Mouse (Mus musculus): ENCODE data around the gene Pld3. TPM values are rescaled to one million over a fixed set of nuclear protein-coding genes. Genes with fewer than 3 reads are reported as not detected.

Gene Pld3
- total RNA-seq (2021) = 100 to 1,000 TPM; 132 to 133 TPM
- long read RNA-seq, experiment 1, transcript Pld3-201 (14 exons, 2,282 nt) = major isoform, 43 of 195 reads
- long read RNA-seq, experiment 1, partial matches to known transcripts = 132 of 195 reads
- long read RNA-seq, experiment 1, other reads (novel, unspliced or antisense) = 20 of 195 reads
- long read RNA-seq, experiment 2, transcript Pld3-201 (14 exons, 2,282 nt) = major isoform, 48 of 209 reads
- long read RNA-seq, experiment 2, partial matches to known transcripts = 133 of 209 reads
- long read RNA-seq, experiment 2, other reads (novel, unspliced or antisense) = 27 of 209 reads

DNA sequence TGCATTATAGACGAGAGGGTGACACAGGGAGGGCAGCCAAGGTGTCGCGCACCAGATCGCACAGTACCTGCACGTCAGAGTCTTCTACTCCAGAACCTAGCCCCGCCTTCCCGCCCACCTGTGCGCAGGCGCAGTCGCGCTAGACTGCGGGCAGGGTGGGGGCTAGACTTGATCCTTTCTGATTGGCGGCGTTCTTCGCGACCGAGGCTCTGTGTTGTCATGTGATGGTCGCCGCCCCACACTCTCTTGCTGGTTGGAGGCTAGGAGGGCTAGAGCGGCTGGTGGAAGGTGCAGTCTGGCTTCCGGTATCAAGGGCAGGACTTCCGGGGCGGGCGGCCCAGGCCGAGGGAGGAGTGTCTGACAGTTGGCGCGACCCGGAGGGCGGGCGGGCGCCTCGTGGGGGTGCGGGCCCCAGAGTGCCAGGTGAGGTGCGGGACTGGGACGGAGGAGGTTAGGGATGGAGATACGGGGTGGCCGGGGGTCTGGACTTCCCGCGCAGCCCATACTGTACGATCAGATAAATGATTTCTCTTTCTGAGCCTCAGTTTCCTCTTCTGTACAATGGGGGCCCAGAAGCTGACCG lies at the start of gene Pld3, which contains the start of gene 2310022A10Rik:
Pld3 (minus strand) TSS at position 288 of the 583 bp plus-strand sequence.
2310022A10Rik (plus strand) TSS at position 303 of the 583 bp plus-strand sequence.
- DNase-seq (ENCODE audit: low spot score in 2 of 2) = peak; percentile 79 to 94

DNA sequence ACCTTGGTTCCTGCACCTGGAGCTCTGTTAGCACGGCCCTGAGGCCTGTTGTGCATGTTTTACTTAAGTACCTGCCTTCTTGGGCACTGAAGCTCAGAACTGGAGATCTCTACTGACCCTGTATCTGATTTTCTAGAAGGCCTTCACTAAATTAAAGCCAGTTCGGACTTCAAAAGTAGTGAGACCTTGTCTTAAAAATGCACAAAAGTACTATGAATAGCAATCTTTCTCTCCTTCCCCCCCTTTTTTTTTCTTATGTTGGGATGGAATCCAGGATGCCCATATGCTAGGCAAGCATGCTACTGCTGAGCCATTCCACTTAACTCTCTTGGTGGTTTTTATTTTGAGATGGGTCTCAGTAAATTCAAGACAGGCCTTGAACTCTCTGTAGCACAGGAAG lies 49.1 kb upstream of the Pld3 start:
- DNase-seq (ENCODE audit: low spot score in 2 of 2) = no peak

DNA sequence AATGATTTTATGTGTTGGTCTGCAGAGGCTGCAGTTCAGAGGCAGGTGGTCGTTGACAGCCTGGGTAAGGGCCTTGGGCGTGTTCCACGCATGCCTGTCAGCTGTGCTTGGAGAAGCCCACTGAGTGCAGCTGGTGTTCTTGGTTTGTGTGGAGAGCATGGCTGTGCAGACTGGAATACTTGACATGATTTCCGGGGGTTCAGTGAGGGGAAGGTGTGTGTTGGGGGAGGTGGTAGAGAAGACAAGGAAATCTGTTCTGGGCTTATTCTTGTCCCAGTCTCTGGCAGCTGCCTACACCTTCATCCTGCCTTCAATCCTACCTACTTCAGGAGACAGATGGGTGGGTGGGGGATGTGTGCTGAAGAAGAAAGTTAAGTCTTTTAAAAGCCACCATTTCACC lies 48.6 kb upstream of the Pld3 start:
- DNase-seq (ENCODE audit: low spot score in 2 of 2) = no peak

DNA sequence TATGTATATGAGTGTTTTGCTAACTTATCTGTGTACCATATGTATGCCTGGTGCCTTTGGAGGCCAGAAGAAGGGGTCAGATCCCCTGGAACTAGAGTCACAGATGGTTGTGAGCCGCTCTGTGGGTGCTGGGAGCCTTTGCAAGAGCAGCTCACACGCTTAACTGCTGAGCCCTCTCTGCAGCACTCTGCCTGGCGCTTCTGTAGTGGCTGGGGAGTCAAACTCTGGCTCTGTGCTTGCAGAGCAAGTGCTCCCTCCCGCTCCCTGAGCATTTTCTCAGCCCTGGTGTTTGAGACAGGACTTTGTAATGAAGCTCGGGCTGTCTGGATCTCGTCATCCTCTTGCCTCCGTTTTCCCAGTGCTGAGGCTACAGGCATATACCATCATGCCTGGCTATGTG lies 45.0 kb upstream of the Pld3 start:
- no peak for DNase-seq (ENCODE audit: low spot score in 2 of 2)

DNA sequence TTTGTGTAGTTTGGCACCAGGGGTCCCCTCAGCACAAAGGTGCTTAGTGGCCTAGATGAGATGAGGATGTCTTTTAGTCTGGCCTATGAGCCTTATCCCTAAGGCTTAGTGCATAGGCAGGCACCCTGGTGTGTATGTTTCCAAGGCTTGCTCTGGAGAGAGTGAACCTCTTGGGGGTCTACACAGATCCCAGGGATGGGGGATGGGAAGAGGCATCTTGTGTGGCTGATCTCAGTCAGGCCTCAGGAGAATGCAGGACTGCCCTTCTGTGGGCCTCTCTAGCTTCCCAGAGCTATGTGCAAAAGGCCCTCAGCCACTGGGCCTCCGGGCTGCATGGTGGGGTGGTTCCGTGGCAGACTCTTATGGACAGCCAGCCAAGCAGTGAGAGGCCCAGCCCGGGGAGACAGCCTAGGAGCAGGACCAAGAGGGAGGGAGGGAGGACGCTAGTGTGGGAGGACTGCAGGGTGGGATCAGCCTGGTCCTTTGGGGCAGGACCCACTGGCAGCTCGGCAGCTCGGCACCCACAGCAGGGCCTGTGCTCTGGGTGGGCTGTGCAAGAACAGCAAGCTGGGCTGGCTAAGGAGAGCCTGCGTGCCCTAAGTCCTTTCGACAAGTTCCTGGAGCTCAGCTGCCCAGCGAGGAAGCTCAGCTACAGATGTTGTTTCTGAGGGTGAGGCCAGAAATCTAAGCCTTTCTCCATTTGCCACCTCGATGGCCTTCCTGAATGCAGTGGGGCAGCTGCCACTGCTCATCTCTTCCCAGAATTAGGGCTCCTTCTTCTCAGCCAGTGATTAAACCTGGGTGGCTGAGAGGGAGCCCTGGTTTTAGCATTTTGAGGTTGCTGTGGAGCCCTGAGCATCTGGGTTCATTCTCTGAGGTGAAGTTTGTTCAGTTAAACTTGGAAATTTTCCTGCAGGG lies 43.8 kb upstream of the Pld3 start:
- DNase-seq (ENCODE audit: low spot score in 2 of 2) = no peak

DNA sequence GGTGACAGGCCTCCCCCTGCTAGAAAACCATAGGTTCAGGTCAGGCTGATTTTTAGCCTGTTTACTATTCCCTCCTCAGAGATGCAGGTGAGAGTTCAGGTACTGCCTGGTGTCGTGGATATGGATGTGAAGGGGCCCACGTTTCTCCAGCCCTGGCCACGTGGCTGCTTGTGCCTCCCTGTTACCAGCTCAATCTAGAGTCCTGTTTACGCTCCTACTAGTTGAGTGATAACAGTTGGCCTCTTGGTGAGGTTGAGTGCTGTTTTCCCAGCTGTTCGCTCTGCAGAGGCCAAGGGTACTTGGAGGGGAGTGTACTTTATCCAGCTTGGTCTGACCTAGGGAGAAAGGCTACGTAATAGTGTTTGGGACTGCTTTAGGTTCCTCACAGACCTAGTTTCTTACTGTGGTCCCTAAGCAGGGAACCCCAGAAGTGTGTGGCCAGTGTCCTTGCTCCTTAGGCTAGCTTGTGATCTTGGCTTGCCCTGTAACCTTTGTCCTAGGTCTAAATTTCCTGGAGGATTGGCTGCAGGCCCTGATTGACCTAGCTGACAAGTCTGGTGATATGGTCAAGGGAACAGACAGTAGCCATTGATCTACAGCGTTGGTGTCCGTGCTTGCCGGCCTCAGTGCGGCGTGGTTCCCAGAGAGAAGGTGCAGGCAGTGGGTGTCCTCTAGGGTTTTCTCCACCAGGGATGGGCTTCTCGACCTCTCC lies 40.1 kb upstream of the Pld3 start:
- DNase-seq (ENCODE audit: low spot score in 2 of 2) = no peak

DNA sequence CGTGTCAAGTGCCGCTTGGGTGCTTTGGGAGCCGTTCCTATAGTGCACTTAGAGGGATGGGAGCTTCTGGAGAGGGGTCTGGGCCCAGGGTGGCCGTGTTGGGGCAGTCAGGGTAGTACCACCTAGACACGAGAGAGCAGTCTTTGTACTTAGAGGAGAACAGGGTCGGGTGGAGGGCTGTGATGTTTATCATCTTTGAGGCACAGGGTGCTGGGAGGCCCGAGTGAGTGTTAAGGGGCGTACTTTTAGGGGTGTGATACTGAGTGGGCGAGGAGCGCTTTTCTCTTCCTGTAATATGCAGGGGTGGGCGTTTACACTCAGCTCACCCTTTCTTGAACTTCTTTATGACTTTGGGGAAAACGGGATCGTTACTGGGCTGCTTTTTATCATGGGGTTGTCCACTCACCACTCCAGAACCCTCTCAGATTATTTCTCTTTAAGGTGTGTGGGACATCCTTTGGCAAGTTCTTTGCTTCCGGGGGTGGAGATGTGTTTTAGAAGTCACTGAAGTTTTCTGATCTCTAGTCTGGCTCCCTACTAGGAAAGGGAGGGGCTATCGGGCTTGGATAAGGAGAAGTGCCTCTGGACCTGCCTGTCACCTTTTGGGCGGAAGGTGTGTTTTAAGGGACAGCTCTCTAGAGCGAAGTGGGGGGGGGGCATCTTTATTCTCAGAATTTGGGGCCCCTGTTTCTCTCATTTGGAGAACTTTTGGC lies 39.4 kb upstream of the Pld3 start:
- DNase-seq (ENCODE audit: low spot score in 2 of 2) = no peak

DNA sequence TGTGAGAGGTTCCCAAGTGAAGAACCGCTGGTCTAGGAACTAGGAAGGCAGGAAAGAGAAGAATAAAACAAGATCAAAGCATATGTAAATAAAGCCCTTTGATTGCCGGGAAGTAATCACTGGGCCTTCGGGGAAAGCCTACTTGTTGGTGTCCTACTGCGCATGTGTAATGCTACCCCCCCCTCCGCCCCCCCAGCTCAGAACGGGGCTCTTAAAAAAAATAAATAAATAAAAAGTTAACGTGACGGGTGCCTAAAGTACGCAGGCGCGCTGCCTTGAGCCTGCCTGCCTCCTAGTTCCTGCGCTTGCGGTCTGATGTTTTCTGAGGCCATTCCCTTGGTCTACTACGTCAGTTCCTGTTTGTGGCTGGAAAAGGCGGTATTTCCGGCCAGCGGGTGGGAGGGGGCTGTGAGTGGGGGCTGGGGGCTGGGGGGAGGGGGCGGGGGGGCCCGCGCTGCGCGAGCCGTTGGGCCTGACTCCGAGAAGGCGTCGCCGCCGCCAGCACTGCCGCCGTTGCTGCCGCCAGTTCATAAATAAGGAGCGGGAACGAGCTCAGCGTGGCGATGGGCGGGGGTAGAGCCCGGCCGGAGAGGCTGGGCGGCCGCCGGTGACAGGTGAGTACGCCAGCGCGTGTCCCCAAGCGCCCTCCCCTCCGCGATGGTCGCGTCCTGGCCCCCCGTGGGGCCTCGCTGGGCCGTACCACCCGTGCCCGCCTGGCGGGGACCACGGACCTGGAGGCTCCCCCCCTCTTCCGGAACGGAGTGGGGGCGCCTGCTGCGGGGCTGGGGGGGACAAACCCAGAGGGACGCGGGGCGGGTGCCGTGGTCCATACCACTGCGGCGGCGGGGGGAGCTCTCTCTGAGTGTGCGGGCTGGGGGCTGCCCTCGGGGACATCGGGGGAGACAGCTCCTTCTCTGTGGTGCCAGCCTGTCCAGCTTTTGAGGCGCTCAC lies 38.5 kb upstream of the Pld3 start, which contains the start of gene Akt2:
Akt2 (plus strand) TSS at position 287 of the 951 bp plus-strand sequence.
- peak; percentile 72 to 79 for DNase-seq (ENCODE audit: low spot score in 2 of 2)

DNA sequence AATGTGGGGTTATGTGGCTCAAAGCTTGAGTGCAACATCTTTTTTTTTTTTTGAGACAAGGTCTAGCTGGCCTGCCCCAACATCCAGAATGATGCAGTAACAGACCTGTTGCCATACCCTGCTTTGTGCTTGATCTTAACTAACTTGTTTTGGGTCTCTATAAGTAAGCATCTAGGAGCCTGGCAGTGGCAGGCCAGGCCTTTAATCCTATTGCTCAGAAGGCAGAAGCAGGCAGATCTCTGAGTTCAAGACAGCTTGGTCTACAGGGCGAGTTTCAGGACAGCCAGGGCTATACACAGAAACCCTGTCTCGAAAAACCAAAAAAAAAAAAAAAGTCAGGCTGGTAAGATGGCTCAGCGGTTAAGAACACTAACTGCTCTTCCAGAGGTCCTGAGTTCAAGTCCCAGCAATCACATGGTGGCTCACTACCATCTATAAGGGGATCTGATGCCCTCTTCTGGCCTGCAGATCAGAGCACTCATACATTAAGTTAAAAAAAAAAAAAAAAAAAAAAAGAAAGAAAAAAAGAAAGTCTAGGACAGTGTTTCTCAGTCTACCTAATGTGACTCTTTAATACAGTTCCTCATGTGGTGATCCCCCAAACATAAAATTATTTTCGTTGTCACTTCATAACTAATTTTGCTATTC lies 37.7 kb upstream of the Pld3 start:
- DNase-seq (ENCODE audit: low spot score in 2 of 2) = no peak

DNA sequence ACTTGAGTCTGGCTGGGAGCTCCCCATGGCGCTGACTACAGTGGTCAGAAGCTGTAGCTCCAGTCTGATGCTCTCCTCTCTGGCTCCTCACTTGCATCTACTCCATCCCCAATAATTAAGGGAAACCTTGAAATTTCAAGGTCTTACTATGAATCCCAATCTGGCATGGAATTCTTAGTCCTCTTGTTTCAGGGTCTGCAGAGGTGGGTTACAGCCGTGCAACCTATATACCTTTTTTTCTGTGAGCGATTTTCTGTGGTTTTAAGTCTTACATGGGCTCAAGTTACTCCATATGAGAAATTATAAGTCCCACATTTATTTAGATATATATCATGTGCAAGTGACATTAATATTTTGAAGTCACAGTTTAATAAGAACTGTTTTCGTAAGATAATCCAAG lies 37.1 kb upstream of the Pld3 start:
- no peak for DNase-seq (ENCODE audit: low spot score in 2 of 2)

DNA sequence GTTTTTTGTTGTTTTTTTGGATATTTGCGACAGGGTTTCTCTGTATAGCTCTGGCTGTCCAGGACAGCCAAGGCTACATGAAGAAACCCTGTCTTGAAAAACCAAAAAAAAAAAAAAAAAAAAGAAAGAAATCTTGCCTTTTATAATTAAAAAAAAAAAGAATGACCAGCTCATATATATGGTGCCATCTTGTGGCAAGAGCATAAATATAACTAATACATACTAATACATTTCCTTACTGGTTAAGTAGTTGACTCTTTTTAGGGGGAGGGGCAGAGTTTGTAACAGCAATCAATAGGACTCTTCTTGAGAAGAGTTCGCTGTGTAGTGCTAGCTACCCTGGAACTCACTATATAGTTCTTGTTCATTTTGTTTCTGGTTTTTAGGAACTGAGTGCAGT lies 34.7 kb upstream of the Pld3 start:
- DNase-seq (ENCODE audit: low spot score in 2 of 2) = no peak

DNA sequence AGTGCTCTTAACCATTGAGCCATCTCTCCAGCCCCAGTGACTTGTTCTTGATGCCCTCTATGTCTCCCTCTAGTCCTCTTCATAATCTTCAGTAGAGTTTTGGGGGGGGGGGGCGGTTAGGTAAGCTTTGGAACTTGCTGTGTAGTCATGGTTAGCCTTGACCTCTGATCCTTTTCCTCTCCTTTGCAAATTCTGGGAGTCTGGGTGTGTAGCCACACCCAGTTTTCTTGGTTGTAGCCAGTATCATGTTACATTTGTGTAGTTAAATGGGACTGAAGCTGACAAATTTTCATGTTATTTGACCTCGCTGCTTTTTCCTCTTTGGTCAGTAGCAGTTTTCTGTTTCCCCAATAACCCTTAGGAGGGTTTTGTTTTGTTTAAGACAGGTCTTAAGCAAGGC lies 33.8 kb upstream of the Pld3 start:
- no peak for DNase-seq (ENCODE audit: low spot score in 2 of 2)

DNA sequence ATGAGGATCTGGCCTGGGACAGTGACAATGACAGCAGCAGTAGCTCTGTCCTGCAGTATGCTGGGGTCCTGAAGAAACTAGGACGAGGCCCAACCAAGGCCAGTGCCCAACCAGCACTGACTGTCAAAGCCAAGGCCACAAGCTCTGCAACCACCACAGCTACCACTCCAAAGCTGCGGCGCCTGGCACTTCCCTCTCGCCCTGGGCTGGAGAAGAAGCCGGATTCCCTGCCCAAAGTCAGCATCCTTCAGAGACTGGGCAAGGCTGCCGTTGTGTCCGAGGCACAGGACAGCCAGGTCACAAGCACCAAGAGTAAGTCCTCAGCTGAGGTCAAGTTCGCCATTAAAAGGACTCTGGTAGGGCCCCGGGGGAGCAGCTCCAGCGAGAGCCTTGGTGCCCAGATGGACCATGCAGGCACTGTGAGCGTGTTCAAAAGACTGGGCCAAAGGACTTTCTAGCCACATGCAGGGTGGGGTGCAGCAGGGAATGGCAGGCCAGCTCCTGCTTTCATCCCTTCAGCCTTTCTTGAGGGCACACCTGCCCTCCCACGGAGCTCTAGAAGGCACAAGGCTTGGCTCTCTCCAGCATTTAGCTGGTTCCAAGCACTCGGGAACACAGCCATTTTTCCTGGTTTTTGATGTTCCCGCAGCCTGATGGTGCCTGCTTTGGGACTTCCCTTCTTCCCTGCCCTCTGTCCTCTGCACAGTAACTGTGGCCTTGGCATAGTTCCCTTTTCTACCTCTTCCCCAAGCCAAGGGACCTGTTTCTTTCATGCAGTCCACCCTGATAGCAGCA lies 27.6 kb upstream of the Pld3 start:
- DNase-seq (ENCODE audit: low spot score in 2 of 2) = no peak

DNA sequence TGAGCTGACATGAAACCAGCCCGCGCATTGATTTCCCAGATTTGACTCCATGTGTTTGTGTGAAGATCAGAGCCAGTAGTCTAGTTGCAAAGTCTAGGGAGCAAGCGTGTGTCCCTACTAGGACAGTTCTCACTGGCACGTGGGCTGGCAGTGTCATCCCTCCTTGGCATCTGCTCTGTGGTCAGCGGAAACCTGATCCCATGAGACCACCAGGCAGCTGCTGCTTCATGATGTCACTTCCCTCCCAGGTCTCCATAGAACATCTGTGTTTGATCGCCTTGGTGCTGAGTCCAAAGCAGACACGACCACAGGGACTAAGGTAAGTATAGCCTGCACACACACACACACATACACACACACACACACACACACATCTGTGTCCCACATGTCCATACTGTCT lies 25.4 kb upstream of the Pld3 start:
- no peak for DNase-seq (ENCODE audit: low spot score in 2 of 2)

DNA sequence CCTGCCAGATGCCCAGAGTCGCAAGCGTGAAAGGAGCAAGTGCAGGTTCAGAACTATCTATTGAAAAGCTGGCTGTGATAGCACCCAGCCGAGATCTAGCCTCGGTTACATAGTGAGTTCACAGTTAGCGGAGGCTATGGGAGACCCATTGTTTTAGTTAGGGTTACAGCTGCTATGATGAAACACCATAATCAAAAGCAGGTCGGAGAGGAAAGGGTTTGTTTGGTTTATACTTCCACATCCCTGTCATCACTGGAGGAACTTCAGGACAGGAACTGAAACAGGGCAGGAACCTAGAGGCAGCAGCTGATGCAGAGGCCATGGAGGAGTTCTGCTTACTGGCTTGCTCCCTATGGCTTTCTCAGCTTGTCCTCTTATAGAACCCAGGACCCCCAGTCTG lies 24.6 kb upstream of the Pld3 start:
- no peak for DNase-seq (ENCODE audit: low spot score in 2 of 2)

DNA sequence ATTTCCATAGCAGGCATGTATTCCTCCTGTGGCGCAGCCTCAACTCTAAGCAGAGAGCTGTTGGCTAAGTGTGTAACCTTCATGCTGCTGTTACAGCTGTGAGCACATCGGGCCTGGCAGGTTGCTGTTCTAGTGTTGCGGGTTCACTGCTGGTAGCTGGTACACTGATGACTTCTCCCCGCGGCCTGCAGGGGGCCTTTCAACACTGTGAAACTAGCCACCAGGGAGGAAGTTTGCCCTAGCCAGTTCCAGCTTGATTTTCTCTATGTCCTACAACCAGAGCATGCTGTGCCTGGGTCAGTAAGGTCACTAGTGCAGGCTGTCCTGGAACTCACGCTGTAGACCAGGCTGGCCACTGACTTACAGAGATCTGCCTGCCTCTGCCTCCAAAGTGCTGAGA lies 23.9 kb upstream of the Pld3 start:
- DNase-seq (ENCODE audit: low spot score in 2 of 2) = no peak

DNA sequence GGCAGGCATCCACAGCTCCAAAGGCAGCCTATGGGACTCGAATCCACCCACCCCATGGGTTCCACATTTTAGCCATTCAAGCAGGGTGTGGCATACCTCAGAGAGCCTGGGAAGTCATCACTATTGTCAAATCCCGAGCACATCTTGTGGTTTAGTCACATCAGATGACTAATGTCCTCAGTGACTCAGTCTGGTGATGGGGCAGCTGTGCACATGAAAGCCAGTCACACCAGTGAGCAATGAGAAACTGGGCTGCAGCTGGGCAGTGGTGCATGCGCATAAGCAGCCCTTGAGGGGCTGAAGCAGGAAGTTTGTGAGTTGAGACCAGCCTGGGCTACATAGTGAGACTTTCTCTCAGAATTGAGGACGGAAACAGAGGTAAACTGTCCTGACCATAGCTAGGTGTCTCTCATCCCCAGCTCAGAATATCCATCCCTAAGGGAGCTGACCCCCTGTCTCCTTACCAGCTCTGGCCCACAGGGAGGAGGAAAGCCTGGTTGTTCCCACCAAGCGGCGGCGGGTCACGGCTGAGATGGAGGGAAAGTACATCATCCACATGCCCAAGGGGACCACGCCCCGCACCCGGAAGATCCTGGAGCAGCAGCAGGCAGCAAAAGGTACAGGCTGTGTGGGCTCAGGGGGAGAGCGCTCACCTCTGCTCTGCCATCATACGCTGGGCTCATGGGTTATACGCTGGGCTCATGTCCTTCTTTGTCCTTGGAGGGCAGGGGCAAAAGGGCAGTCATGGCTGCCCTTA lies 21.3 kb upstream of the Pld3 start:
- DNase-seq (ENCODE audit: low spot score in 2 of 2) = no peak
